Mouse (Mus musculus): ENCODE data around the gene Ube2b. TPM values are rescaled to one million over a fixed set of nuclear protein-coding genes. Genes with fewer than 3 reads are reported as not detected.
A peak's percentile ranks its signal among the peaks of the same experiment; 100 is the strongest.

Gene Ube2b
- 148 and 179 TPM in 2 replicates for polyA plus RNA-seq (2012; rRNA removed)

GRCm38 (mm10) chr11:52000290-52000962, at the start of gene Ube2b:
TSS of gene Ube2b (minus strand) at chr11:52000762.
- peaks cover 6% of the 10 kb centered on the region; the same call in 1 of the 2 replicates for H3K4me1 ChIP-seq (ENCODE audit: control insufficient read depth, insufficient read depth, low read length)
- H3K4me3 ChIP-seq (ENCODE audit: control insufficient read depth, low read depth, low read length), result peak within 1 kb of the TSS; percentile 97
- TF ChIP-seq POLR2A (IDR thresholded peaks at IDR 0.05; ENCODE audit: control insufficient read depth, low read depth, low read length) (peak; percentile 86), CTCF (IDR thresholded peaks at IDR 0.05; ENCODE audit: control insufficient read depth, insufficient read depth, insufficient replicate concordance, low read depth, low read length) (no peak)
- H3K36me3 ChIP-seq (ENCODE audit: control insufficient read depth, insufficient read depth, low read length), result no peaks in the 10 kb centered on the region
- H3K27ac ChIP-seq (ENCODE audit: control insufficient read depth, insufficient read depth, low read depth, low read length), result peak within 1 kb of the TSS; percentile 98
- H3K27me3 ChIP-seq (ENCODE audit: control insufficient read depth, insufficient read depth, low read length), result no peaks in the 10 kb centered on the region

DNA sequence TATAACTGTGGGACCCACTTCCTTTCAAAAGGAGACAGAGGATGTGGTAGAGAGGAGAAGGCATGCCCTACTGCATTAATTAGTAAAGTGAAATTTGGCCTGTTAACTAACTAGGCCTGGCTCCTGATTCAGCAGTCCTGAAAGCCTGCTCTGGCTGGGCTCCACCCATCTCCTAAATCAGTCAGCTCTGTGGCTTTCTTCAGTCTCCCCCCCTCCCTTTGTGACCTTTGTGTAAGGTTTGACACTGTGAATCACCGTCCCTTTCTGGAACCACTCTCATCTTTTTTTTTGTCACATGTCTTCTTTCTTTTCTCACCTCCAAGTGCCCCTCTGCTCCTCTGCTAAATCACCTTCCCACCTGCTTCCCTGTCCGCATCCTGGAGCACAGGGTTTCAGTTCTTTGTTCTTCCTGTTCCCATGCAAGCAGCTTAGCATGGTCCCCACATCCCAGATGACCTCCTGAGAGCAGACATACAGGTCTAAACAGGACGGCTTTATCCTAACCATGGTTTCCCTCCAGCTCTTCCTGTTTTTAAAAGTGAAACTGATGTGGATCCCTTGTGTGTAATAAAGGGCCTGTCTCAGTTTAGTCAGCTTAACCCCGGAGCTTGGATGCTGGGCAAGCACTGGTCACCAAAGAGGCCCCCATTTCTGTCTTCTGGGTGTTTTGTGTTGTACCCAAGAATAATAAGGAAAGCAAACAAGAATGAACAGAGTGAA, 46.0 kb upstream of the Ube2b start:
- H3K27ac ChIP-seq (ENCODE audit: control insufficient read depth, insufficient read depth, low read depth, low read length), result no peak overlapping the region
- TF ChIP-seq POLR2A (IDR thresholded peaks at IDR 0.05; ENCODE audit: control insufficient read depth, low read depth, low read length) (no peak), CTCF (IDR thresholded peaks at IDR 0.05; ENCODE audit: control insufficient read depth, insufficient read depth, insufficient replicate concordance, low read depth, low read length) (no peak)
- no peak overlapping the region for H3K4me3 ChIP-seq (ENCODE audit: control insufficient read depth, low read depth, low read length)
- no peaks in the 10 kb centered on the region for H3K4me1 ChIP-seq (ENCODE audit: control insufficient read depth, insufficient read depth, low read length)
- H3K27me3 ChIP-seq (ENCODE audit: control insufficient read depth, insufficient read depth, low read length), result no peaks in the 10 kb centered on the region
- no peaks in the 10 kb centered on the region for H3K36me3 ChIP-seq (ENCODE audit: control insufficient read depth, insufficient read depth, low read length)

- H3K36me3 ChIP-seq (ENCODE audit: control insufficient read depth, insufficient read depth, low read length), result no peaks in the 10 kb centered on the region; the same call in 1 of the 2 replicates
- TF ChIP-seq POLR2A (IDR thresholded peaks at IDR 0.05; ENCODE audit: control insufficient read depth, low read depth, low read length), result no peak
- no peak for TF ChIP-seq CTCF (IDR thresholded peaks at IDR 0.05; ENCODE audit: control insufficient read depth, insufficient read depth, insufficient replicate concordance, low read depth, low read length)
- H3K4me1 ChIP-seq (ENCODE audit: control insufficient read depth, insufficient read depth, low read length), result no peaks in the 10 kb centered on the region
- no peaks in the 10 kb centered on the region for H3K27me3 ChIP-seq (ENCODE audit: control insufficient read depth, insufficient read depth, low read length)
- H3K4me3 ChIP-seq (ENCODE audit: control insufficient read depth, low read depth, low read length), result no peak overlapping the region
- H3K27ac ChIP-seq (ENCODE audit: control insufficient read depth, insufficient read depth, low read depth, low read length), result no peak overlapping the region
Observed at GRCm38 (mm10) chr11:52044156-52044555, 43.6 kb upstream of the Ube2b start.

GRCm38 (mm10) chr11:52043224-52043623, 42.7 kb upstream of the Ube2b start:
- no peaks in the 10 kb centered on the region for H3K27me3 ChIP-seq (ENCODE audit: control insufficient read depth, insufficient read depth, low read length)
- no peak overlapping the region for H3K4me3 ChIP-seq (ENCODE audit: control insufficient read depth, low read depth, low read length)
- H3K4me1 ChIP-seq (ENCODE audit: control insufficient read depth, insufficient read depth, low read length), result no peaks in the 10 kb centered on the region
- H3K36me3 ChIP-seq (ENCODE audit: control insufficient read depth, insufficient read depth, low read length), result no peaks in the 10 kb centered on the region; the same call in 1 of the 2 replicates
- no peak overlapping the region for H3K27ac ChIP-seq (ENCODE audit: control insufficient read depth, insufficient read depth, low read depth, low read length)
- TF ChIP-seq CTCF (IDR thresholded peaks at IDR 0.05; ENCODE audit: control insufficient read depth, insufficient read depth, insufficient replicate concordance, low read depth, low read length) (no peak), POLR2A (IDR thresholded peaks at IDR 0.05; ENCODE audit: control insufficient read depth, low read depth, low read length) (no peak)

DNA sequence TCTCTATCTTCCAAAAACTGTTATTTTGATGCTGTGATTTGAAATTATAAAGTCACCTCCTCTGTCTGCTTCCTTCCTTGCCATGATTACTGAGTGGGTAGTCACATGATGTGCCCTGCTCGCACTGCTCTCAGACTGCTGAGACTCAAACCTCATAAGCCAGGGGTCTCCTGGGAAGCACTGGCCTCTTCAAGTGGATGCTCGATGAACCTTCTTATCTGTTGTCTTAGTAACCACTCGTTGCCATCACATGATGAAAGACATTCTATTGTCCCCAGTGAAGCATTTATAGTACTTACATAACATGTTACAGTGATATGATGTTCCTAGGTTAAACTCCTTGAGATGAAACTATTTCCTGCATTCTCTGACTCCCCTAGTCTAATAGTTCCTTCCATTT, 37.1 kb upstream of the Ube2b start:
- H3K4me3 ChIP-seq (ENCODE audit: control insufficient read depth, low read depth, low read length), result no peak overlapping the region
- TF ChIP-seq CTCF (IDR thresholded peaks at IDR 0.05; ENCODE audit: control insufficient read depth, insufficient read depth, insufficient replicate concordance, low read depth, low read length), result no peak
- no peaks in the 10 kb centered on the region for H3K4me1 ChIP-seq (ENCODE audit: control insufficient read depth, insufficient read depth, low read length)
- H3K27me3 ChIP-seq (ENCODE audit: control insufficient read depth, insufficient read depth, low read length), result no peaks in the 10 kb centered on the region
- H3K27ac ChIP-seq (ENCODE audit: control insufficient read depth, insufficient read depth, low read depth, low read length), result no peak overlapping the region
- no peaks in the 10 kb centered on the region; the same call in 1 of the 2 replicates for H3K36me3 ChIP-seq (ENCODE audit: control insufficient read depth, insufficient read depth, low read length)

DNA sequence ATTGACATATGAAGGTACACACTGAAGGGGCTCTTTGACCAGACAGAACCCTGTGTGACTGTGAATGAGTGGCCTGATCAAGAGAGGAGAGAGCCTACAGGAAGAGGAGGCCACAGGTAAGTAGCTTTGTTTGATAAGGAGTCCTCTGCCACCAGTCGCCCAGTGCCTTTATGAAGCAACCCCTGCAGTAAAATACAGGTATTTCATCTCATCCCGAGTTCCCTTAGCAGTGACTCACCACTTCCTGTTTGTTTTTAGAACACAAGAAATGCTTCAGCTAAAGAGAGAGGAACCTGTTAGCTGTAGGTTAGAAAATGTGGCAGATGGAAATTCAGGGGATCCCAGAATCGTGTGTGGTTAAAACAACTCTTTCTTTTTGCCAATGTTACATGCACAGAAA, 35.3 kb upstream of the Ube2b start:
- H3K27ac ChIP-seq (ENCODE audit: control insufficient read depth, insufficient read depth, low read depth, low read length), result no peak overlapping the region
- no peaks in the 10 kb centered on the region for H3K27me3 ChIP-seq (ENCODE audit: control insufficient read depth, insufficient read depth, low read length)
- H3K4me1 ChIP-seq (ENCODE audit: control insufficient read depth, insufficient read depth, low read length), result no peaks in the 10 kb centered on the region
- TF ChIP-seq CTCF (IDR thresholded peaks at IDR 0.05; ENCODE audit: control insufficient read depth, insufficient read depth, insufficient replicate concordance, low read depth, low read length), result no peak
- no peak for TF ChIP-seq POLR2A (IDR thresholded peaks at IDR 0.05; ENCODE audit: control insufficient read depth, low read depth, low read length)
- no peaks in the 10 kb centered on the region; the same call in 1 of the 2 replicates for H3K36me3 ChIP-seq (ENCODE audit: control insufficient read depth, insufficient read depth, low read length)
- no peak overlapping the region for H3K4me3 ChIP-seq (ENCODE audit: control insufficient read depth, low read depth, low read length)

DNA sequence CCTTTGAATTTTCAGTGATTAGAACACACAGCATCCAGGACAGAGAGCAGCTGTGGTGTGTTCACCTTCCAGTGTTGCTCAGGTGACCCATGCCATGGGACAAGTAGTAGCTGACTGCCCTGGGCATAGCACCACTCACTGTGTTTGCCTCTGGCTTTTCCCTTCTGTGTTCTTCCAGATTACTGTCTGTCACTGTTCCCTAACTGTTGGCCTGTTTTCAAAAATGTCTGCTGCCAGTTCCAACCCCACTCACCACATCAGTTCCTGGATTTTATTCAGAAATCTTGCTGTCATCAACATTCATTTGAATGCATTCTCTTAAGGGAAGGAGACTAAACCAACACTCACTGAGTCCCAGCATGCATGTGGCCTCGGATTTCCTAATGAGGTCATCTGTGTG, 33.4 kb upstream of the Ube2b start:
- TF ChIP-seq POLR2A (IDR thresholded peaks at IDR 0.05; ENCODE audit: control insufficient read depth, low read depth, low read length), result no peak
- Histone ChIP-seq H3K27ac (ENCODE audit: control insufficient read depth, insufficient read depth, low read depth, low read length) (no peak overlapping the region), H3K4me1 (ENCODE audit: control insufficient read depth, insufficient read depth, low read length) (no peaks in the 10 kb centered on the region), H3K27me3 (ENCODE audit: control insufficient read depth, insufficient read depth, low read length) (no peaks in the 10 kb centered on the region), H3K4me3 (ENCODE audit: control insufficient read depth, low read depth, low read length) (no peak overlapping the region), H3K36me3 (ENCODE audit: control insufficient read depth, insufficient read depth, low read length) (no peaks in the 10 kb centered on the region)
